Mouse (Mus musculus): Measurements from ENCODE around the gene Aldh4a1.

Aldh4a1 gene

DNA sequence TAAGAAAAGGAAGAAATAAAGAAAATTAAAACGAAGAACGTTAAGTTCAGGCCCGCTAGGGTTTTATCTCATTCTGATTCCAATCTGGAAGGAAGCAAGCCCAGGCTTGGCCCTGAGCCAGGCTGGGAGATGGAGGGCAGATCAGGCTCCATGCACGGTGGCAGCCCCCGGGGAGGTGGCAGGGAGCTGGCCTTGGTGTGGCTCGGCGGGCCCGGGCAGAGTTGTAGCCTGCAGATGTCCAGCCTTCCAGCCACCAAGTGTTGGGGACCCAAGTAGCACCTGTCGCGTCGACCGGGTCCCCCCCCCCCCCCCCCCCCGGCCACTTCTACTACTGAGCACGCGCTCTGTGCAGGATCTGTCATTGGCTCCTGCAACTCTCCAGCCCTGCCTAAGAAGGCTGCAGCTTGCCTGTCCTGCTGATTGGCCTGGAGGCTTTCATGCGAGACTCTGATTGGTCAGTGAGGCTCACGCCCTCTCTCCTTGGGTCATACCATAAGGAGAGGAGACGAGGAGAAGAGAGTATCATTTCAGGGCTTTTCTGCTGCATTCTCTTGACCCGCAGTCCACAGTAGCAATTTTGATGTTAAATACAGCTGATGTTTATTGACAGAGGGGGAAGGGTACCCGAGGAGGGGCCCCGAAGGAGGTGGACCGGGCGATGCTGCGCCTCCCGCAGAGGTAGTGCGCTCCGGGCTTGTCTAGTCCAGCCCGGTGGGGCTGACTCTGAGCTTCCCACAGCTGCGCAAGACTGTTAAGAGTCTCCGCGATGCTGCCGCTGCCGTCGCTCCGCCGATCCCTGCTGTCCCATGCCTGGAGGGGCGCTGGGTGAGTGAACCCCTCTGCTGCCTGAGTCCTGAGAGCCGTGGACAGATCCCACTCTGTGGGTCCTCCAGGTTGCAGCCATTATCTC lies at the start of gene Aldh4a1:
Aldh4a1 (plus strand) TSS at position 494 of the 910 bp plus-strand sequence.
- peak; percentile 81 to 86 for DNase-seq

DNA sequence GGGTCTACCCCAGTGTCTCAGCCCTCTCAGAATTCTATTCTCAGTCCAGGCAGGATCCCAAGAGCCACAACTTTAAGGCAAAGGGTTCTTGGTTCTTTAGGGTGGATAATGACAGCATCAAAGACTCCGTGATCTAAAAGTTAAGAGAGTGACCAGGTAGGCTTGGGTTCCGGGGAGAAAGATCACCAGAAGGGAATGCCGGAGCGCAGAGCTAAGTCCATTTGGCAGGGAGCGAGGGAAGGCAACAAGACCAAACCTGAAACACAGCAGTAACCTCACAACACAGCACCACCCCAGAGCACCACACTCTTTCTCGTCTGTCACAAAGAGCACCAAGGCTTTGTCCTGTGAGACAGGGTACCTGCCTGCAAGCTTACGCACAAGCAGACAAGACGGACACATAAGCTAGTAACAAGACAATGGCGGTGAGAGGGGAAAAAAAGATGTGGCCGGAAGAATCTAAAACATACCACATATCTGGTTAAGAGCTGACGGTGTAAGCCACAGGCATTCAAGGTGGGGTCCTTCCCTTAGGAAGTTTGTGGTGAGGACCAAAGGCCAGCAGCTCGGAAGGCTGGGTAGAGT lies 49.6 kb upstream of the Aldh4a1 start:
- no peak for DNase-seq

GRCm38 (mm10) chr4:139574156-139574798 lies 48.4 kb upstream of the Aldh4a1 start:
- DNase-seq = peak; percentile 98 to 99

DNA sequence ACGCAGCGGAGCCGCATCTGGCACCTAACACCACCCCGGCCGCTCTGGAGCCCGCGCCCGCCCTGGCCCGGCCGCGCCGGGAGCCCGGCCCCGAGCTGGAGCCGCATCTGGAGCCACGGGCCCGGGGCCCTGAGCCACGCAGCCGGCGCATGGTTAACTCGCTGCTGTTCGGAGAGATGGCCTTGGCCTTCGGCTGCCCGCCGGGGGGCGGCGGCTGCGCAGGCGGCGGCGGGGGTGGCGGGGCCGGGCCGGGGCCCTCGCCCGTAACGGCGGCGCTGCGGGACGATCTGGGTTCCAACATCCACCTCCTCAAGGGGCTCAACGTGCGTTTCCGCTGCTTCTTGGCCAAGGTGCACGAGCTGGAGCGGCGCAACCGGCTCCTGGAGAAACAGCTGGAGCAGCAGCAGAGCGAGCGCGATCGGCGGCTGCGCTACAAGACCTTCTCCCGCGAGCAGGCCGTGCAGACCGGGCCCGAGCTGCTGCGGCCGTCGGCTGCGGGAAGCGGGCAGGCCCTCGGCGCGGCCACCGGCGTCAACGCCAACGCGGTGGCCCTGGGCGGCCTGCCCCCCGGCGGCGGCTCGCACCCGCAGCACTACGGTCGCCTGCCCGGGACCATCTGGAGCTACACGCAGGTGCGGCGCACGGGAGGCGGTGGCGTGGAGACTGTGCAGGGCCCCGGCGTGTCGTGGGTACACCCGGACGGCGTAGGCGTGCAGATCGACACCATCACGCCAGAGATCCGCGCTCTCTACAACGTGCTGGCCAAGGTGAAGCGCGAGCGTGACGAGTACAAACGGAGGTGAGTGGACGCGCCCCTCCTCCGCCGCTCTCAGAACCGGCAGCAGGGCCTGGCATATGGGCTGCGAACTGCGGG lies 47.6 kb upstream of the Aldh4a1 start:
- peak; percentile 56 to 59 for DNase-seq

GRCm38 (mm10) chr4:139575673-139576003 lies 47.0 kb upstream of the Aldh4a1 start:
- DNase-seq = no peak

DNA sequence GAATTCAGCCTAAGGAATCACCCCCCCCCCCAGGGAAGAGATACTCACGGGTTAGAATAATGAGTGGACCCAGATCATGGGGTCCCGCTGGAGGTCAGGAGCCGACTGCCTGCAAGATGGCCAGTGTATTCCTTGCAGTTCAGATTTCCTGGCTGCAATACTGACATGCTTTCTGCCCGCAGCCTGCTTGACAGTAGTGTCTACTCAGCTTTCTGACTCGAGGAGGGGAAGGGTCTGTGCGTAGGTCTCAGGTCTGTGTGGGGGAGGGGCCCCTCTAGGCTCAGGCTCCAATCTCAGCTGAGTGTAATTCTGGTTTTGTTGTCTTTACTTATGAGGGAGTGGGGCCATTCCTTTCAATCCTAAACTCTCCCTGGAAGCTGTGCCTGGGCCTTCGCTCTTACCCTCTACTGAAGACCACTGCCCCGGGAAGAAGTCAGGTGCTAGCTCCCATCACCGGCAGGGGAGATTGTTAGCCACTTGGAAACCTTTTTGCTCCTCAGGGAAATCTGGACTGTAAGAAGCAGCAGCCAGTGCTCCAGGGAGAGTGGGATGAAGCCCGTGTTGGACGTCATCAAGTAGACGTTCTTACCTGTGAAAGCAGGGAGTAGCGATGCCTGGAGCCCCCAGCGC lies 46.3 kb upstream of the Aldh4a1 start:
- no peak for DNase-seq

DNA sequence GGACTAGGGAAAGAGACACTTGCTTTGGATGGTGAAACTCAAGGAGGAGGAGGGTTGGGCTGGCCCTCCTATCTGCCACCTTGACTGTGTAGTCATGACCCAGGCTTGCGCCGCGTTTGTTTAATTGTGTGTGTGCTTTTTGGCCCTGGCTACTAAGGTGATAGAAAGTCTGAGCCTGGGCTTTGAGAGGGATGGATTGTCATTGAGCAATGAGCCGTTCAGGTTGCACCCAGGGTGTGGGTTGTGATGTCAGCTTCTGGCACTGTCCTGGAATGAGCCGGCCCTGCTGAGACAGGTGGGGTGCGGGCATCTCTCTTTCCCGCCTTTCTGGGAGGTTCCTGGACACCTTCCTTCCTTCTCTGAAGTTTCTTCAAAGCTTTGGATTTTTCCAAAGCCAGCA lies 45.7 kb upstream of the Aldh4a1 start:
- no peak for DNase-seq

- no peak for DNase-seq
These were observed 44.3 kb upstream of the Aldh4a1 start for GRCm38 (mm10) chr4:139578389-139578788.

- peak; percentile 29 to 44 for DNase-seq
These were observed 43.7 kb upstream of the Aldh4a1 start for GRCm38 (mm10) chr4:139579003-139579402.

DNA sequence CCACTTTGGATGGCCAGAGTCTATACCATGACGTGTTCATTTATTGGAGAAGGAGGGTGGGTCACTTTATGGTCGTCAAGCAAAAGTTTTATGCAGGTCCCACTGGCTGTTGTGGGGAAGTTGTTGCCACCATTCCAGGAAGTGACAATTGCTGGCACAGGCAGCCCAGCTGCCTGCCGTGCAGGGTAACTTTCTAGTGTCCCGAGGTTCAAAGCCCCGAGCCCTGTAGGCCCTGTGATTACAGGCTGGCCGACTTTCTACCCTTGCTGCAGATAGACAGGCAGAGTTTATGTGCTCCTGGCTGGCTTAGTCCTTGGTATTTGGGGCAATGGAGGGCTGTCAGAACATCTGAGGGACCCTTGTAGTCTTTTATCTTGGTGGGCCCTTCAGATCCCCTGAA lies 43.2 kb upstream of the Aldh4a1 start:
- no peak for DNase-seq

DNA sequence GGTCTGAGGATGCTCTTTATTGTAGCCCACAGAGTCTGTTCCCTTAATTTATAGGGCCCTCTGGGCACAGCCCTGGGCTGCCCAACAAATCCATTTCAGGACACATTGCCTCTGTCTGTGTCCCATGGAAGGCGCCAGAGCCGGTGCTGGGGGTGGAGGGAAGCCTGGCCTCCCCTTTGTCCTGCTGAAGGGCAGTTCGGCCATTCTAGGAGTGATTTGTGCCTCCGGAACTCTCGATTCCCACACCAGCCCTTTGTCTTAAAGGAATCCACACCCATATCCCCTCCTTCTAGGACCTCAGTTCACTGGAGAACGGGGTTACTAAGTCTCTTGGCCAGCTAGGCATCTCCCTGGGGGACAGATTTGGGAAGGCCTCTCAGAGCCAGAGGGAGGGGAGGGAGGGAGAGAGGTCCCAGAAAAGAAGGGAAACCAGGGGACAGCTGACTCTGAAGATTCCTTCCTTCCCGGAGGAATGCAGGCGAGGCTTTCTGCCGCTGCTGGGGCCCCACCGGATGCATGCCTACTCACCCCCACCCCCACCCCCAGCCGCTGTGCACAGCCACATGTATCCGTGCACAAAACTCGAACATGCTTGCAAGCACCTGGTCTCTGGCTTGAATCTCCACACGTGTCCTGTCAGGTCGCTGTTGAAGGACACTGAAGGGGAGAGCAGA lies 41.9 kb upstream of the Aldh4a1 start:
- no peak for DNase-seq

GRCm38 (mm10) chr4:139581427-139582051 lies 41.1 kb upstream of the Aldh4a1 start:
- no peak for DNase-seq

DNA sequence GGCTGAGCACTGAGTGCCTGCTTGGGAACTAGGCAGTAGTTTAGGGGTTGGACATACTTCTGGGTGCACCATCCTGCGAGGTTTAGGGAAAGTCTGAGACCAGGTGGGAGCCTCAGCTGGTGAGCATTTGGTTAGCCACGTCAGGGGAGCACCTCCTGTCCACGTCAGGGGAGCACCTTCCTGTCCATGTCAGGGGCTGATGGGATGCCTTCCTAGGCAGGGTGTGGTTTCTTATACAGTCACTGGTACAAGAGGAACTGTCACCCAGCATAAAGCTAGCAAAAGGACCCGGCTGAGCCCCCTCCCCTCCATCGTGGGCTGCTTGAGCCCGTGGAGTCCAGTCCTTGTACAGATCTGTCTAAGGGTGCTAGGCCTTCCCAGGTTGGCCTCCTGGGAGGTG lies 40.3 kb upstream of the Aldh4a1 start:
- DNase-seq = no peak

DNA sequence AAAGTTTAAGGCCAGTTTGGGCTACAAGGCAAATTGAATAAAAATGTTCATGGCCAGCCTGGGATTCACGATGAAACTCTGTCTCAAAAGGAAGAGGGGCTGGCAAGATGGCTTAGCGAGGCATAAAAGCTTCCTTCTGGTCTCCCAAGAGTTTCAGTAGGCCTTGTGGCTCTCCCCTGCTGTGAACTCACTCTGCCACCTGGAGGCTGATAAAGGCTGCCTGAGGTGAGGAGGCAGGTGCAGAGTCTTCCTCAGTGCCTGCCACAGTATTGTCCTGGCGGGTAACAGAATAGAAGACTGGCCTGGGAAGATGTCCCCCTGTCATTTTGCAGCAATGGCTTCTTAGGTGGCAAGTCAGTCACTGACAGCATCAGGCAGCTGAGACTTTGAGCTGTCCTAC lies 39.8 kb upstream of the Aldh4a1 start:
- DNase-seq = no peak

- no peak for DNase-seq
These were observed 38.9 kb upstream of the Aldh4a1 start for GRCm38 (mm10) chr4:139583629-139584245.

DNA sequence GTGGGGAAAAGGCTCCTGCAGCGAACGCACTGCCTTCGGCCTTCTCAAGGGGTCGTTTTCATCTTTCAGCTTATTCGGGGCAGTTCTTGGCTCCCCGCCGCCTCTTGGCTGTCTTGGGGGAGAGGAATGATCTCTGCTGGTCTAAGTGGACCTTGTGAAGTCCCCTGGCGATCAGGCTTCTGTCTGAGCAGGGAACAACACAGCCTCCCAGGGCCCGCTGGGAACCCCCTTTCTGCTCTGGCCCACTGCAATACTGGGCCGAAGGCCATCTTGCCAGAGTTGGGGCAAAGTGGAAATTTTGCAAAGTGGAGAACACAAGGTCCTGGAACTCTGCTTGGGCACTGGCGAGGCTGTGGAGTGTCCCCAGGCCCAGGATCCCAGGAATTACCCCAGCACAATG lies 38.0 kb upstream of the Aldh4a1 start:
- no peak for DNase-seq

GRCm38 (mm10) chr4:139585713-139586112 lies 37.0 kb upstream of the Aldh4a1 start:
- no peak for DNase-seq

GRCm38 (mm10) chr4:139587370-139587769 lies 35.3 kb upstream of the Aldh4a1 start:
- no peak for DNase-seq

GRCm38 (mm10) chr4:139587773-139588172 lies 34.9 kb upstream of the Aldh4a1 start:
- no peak for DNase-seq

GRCm38 (mm10) chr4:139589351-139590027 lies 33.2 kb upstream of the Aldh4a1 start:
- DNase-seq = no peak

All from B cell, adult 2 months (primary cell).